Mouse (Mus musculus): ENCODE data around the gene A030003K21Rik.

The A030003K21Rik gene

GRCm38 (mm10) chr1:82913025-82913424, 30.2 kb downstream of the A030003K21Rik start, which contains the start of gene A030005L19Rik:
A030005L19Rik (plus strand) TSS chr1:82913325.
- DNase-seq (ENCODE audit: low spot score), result no peak

- no peak for DNase-seq (ENCODE audit: low spot score)
Measured at GRCm38 (mm10) chr1:82905886-82906285, 37.3 kb downstream of the A030003K21Rik start.

- DNase-seq (ENCODE audit: low spot score), result no peak
Measured at GRCm38 (mm10) chr1:82901201-82901600, 42.0 kb downstream of the A030003K21Rik start.

- no peak for DNase-seq (ENCODE audit: low spot score)
Measured at GRCm38 (mm10) chr1:82900567-82900966, 42.6 kb downstream of the A030003K21Rik start.

- DNase-seq (ENCODE audit: low spot score), result no peak
Measured at GRCm38 (mm10) chr1:82893269-82893668, 49.9 kb downstream of the A030003K21Rik start.

Data from layer of hippocampus, adult 11-12 months (tissue).